Mouse (Mus musculus): ENCODE data around the gene Ccdc117.
"Not testable (repeated sequence)": the region's sequence is repeated elsewhere in the genome, so short reads cannot be mapped to it uniquely, and the experiment has no call there.

Gene Ccdc117

GRCm38 (mm10) chr11:5541799-5542481 is at the start of gene Ccdc117:
Gene Ccdc117 (minus strand): TSS chr11:5542187.
- DNase-seq (ENCODE audit: extremely low spot score, low read depth, low spot score): no peak

GRCm38 (mm10) chr11:5575046-5575445 is 33.1 kb upstream of the Ccdc117 start:
- no peak for DNase-seq (ENCODE audit: extremely low spot score, low read depth, low spot score)

- no peak for DNase-seq (ENCODE audit: extremely low spot score, low read depth, low spot score)
Measured at GRCm38 (mm10) chr11:5573821-5574220, 31.8 kb upstream of the Ccdc117 start.

GRCm38 (mm10) chr11:5571856-5572255 is 29.9 kb upstream of the Ccdc117 start:
- no peak for DNase-seq (ENCODE audit: extremely low spot score, low read depth, low spot score)

GRCm38 (mm10) chr11:5569474-5569873 is 27.5 kb upstream of the Ccdc117 start, which contains the start of gene Ankrd36:
Gene Ankrd36 (plus strand): TSS chr11:5569684.
- no peak for DNase-seq (ENCODE audit: extremely low spot score, low read depth, low spot score)

GRCm38 (mm10) chr11:5568082-5568481 is 26.1 kb upstream of the Ccdc117 start:
- no peak for DNase-seq (ENCODE audit: extremely low spot score, low read depth, low spot score)

- DNase-seq (ENCODE audit: extremely low spot score, low read depth, low spot score): no peak
Measured at GRCm38 (mm10) chr11:5567654-5568053, 25.7 kb upstream of the Ccdc117 start.

GRCm38 (mm10) chr11:5566506-5566905 is 24.5 kb upstream of the Ccdc117 start:
- DNase-seq (ENCODE audit: extremely low spot score, low read depth, low spot score): no peak

GRCm38 (mm10) chr11:5565596-5565995 is 23.6 kb upstream of the Ccdc117 start:
- DNase-seq (ENCODE audit: extremely low spot score, low read depth, low spot score): no peak

- no peak for DNase-seq (ENCODE audit: extremely low spot score, low read depth, low spot score)
Measured at GRCm38 (mm10) chr11:5563898-5564297, 21.9 kb upstream of the Ccdc117 start.

GRCm38 (mm10) chr11:5562625-5563268 is 20.8 kb upstream of the Ccdc117 start:
- no peak for DNase-seq (ENCODE audit: extremely low spot score, low read depth, low spot score)

GRCm38 (mm10) chr11:5560273-5560672 is 18.3 kb upstream of the Ccdc117 start:
- no peak for DNase-seq (ENCODE audit: extremely low spot score, low read depth, low spot score)

GRCm38 (mm10) chr11:5551931-5552330 is 9.9 kb upstream of the Ccdc117 start:
- no peak for DNase-seq (ENCODE audit: extremely low spot score, low read depth, low spot score)

GRCm38 (mm10) chr11:5551430-5551829 is 9.4 kb upstream of the Ccdc117 start:
- DNase-seq (ENCODE audit: extremely low spot score, low read depth, low spot score): no peak

GRCm38 (mm10) chr11:5546693-5547092 is 4.7 kb upstream of the Ccdc117 start:
- no peak for DNase-seq (ENCODE audit: extremely low spot score, low read depth, low spot score)

GRCm38 (mm10) chr11:5545457-5545856 is 3.5 kb upstream of the Ccdc117 start:
- no peak for DNase-seq (ENCODE audit: extremely low spot score, low read depth, low spot score)

- not testable (repeated sequence) for DNase-seq (ENCODE audit: extremely low spot score, low read depth, low spot score)
Measured at GRCm38 (mm10) chr11:5544709-5545108, 2.7 kb upstream of the Ccdc117 start.

- no peak for DNase-seq (ENCODE audit: extremely low spot score, low read depth, low spot score)
Measured at GRCm38 (mm10) chr11:5543281-5543680, 1.3 kb upstream of the Ccdc117 start.

GRCm38 (mm10) chr11:5542482-5543185 is 647 bp upstream of the Ccdc117 start:
- no peak for DNase-seq (ENCODE audit: extremely low spot score, low read depth, low spot score)

GRCm38 (mm10) chr11:5541230-5541798 is 673 bp downstream of the Ccdc117 start:
- DNase-seq (ENCODE audit: extremely low spot score, low read depth, low spot score): no peak

- no peak for DNase-seq (ENCODE audit: extremely low spot score, low read depth, low spot score)
Measured at GRCm38 (mm10) chr11:5540331-5540730, 1.7 kb downstream of the Ccdc117 start.

GRCm38 (mm10) chr11:5537454-5537853 is 4.5 kb downstream of the Ccdc117 start:
- not testable (repeated sequence) for DNase-seq (ENCODE audit: extremely low spot score, low read depth, low spot score)

Data from hindlimb bud, embryonic 11.5 days (tissue).